8 mouse cellular contexts compared by ENCODE assay signal in the genomic region with DNA sequence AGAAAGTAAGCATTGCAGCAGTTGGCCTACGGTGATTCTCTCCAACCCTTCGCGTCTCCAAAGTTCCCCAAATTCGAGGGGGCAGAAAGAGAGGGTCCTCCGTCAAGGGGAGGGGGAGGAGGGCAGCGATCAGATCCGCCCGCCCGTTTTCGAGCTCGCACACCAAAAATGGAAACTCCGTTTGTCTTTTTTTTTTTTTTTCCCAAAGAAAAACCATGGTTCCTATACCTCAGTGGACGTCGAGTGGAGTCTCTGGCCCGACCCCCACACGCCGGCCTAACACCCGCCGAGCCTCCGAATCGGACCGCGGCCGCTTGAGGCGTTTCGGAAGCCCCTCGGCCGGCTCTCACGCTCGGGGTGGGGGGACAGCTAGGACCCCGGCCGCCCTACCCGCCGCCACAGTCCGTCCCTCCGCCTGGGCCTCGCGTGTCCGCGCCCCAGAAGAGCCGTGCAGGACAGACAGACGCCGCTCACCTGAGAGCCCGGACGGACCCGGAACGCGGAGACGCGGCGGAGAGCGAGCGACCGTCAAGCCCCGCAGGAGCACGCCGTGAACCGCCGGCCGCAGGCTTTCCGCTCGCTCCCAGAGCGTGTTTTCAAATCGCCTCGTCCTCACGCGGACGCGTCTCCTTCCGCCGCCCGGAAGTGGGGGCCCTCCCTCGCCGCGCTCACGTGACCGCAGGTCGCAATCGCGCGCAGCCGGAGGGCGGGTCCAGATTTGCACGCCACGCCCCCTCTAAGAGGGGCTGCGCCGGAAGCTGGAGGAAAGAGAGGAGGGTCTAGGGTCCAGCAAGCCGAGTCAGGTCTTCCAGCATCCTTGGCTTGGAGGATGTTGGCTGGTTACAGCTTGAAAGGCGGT. TPM values are rescaled to one million over a fixed set of nuclear protein-coding genes. Genes with fewer than 3 reads are reported as not detected.
DNase-seq lines count a peak whose midpoint lies in the region; ATAC-seq and TF ChIP-seq lines count a peak whose summit lies in the region.

A gene (minus strand): TSS at position 668 of the 859 bp plus-strand sequence.

- peak within 1 kb of the TSS; percentile 78 for H3K9ac ChIP-seq in hindbrain, postnatal 0 days (replicated peaks; ENCODE audit: low read length)

- H3K36me3 ChIP-seq in hindbrain, postnatal 0 days (ENCODE audit: insufficient read depth, low read length), result peaks cover 6% of the 10 kb centered on the region; the same call in 1 of the 2 replicates

- under 1% methylated on average over 85 of the region's 89 CpGs for WGBS in hindbrain, postnatal 0 days

- ATAC-seq in common myeloid progenitor, adult 5-6 weeks (replicated peaks; ENCODE audit: low read depth, poor library complexity, severe bottlenecking), result peak; percentile 81
- peak; percentile 97 for ATAC-seq in hindbrain, postnatal 0 days
- peak; percentile 97 for ATAC-seq in megakaryocyte, adult 5-6 weeks (ENCODE audit: poor library complexity, severe bottlenecking)

- DNase-seq in ZHBTc4 (ENCODE audit: low read depth, low spot score), result peak; percentile 98
- peak; percentile 94 for DNase-seq in gastrocnemius, adult 2 months
- peak; percentile 96 for DNase-seq in hindbrain, postnatal 0 days (ENCODE audit: low spot score)
- peak; percentile 89 to 90 for DNase-seq in left cerebral cortex, adult 2 months (ENCODE audit: extremely low spot score in 1 of 2, low spot score in 2 of 2)
- peak; percentile 84 to 86 for DNase-seq in right cerebral cortex, adult 2 months (ENCODE audit: low spot score in 2 of 2)
- peak; percentile 92 for DNase-seq in urinary bladder, postnatal 14 days (ENCODE audit: low spot score)

- TF ChIP-seq CTCF in gastrocnemius, adult 2 months (IDR thresholded peaks at IDR 0.05), result no peak
- TF ChIP-seq CTCF in hindbrain, postnatal 0 days (IDR thresholded peaks at IDR 0.05; ENCODE audit: low read depth), result no peak
- no peak for TF ChIP-seq CTCF in left cerebral cortex, adult 2 months (IDR thresholded peaks at IDR 0.05)

- H3K9me3 ChIP-seq in hindbrain, postnatal 0 days (ENCODE audit: low read length), result no peaks in the 10 kb centered on the region

- H3K27me3 ChIP-seq in hindbrain, postnatal 0 days (ENCODE audit: insufficient read depth, low read length), result no peaks in the 10 kb centered on the region

- H3K4me1 ChIP-seq in hindbrain, postnatal 0 days (ENCODE audit: insufficient read depth, low read length), result peaks cover 4% of the 10 kb centered on the region; the same call in 1 of the 2 replicates

- peak within 1 kb of the TSS; percentile 94 for H3K4me2 ChIP-seq in hindbrain, postnatal 0 days (ENCODE audit: low read depth, low read length)

- peak within 1 kb of the TSS; percentile 92 for H3K27ac ChIP-seq in gastrocnemius, adult 2 months
- peak within 1 kb of the TSS; percentile 70; the same call in 1 of the 2 replicates for H3K27ac ChIP-seq in hindbrain, postnatal 0 days
- peak within 1 kb of the TSS; percentile 72 for H3K27ac ChIP-seq in left cerebral cortex, adult 2 months

- H3K4me3 ChIP-seq in gastrocnemius, adult 2 months, result peak within 1 kb of the TSS; percentile 86
- peak within 1 kb of the TSS; percentile 73 for H3K4me3 ChIP-seq in hindbrain, postnatal 0 days (ENCODE audit: low read length)
- H3K4me3 ChIP-seq in left cerebral cortex, adult 2 months, result peak within 1 kb of the TSS; percentile 79

- intact Hi-C loops in gastrocnemius, adult 2 months (cut with DNase I), result loop anchor here (5.0 kb wide), 2 partner anchors 74 to 209 kb away; no protein-coding TSS in a partner anchor
- intact Hi-C loops in left cerebral cortex, adult 2 months (cut with DNase I), result loop anchor here (2.0 to 10.0 kb wide), 3 partner anchors 69 to 1052 kb away; a partner anchor contains a TSS

RNA-seq across cellular contexts. Expression of the gene that starts here (rescaled TPM):
- total RNA-seq in common myeloid progenitor, adult 5-6 weeks (2017), result 58.4 and 69.3 TPM in 2 replicates
- total RNA-seq in gastrocnemius, adult 2 months (2021), result 10 to 100 TPM; 11.6 to 11.7 TPM
- 21.5 and 24.2 TPM in 2 replicates for total RNA-seq in hindbrain, postnatal 0 days (2014; rRNA removed)
- polyA plus RNA-seq in hindbrain, postnatal 0 days (2015; fragmentation: Nextera tagmentation; extraction: Ambion mirVana), result 19.7 and 21.6 TPM in 2 replicates
- total RNA-seq in left cerebral cortex, adult 2 months (2021), result 10 to 100 TPM; 24.4 to 26.0 TPM
- 40.7 and 51.8 TPM in 2 replicates for total RNA-seq in megakaryocyte, adult 5-6 weeks (2015)
- total RNA-seq in megakaryocyte, adult 5-6 weeks (2017), result 37.1 and 37.2 TPM in 2 replicates

Comparison
In these comparisons a context has a peak if more than half of its experiments do, and no peak if none do; other contexts are left out.
1. Peak in every context shown above with its lines: DNase-seq, ATAC-seq, H3K4me3 ChIP-seq and H3K27ac ChIP-seq.